Mouse (Mus musculus): ENCODE measurements around the gene Aida. TPM values are rescaled to one million over a fixed set of nuclear protein-coding genes. Genes with fewer than 3 reads are reported as not detected.
"Not testable (repeated sequence)": the region's sequence is repeated elsewhere in the genome, so short reads cannot be mapped to it uniquely, and the experiment has no call there.

Aida gene
- total RNA-seq, 2 experiments from 2014 or later, result 69.5 to 90.3 TPM

DNA sequence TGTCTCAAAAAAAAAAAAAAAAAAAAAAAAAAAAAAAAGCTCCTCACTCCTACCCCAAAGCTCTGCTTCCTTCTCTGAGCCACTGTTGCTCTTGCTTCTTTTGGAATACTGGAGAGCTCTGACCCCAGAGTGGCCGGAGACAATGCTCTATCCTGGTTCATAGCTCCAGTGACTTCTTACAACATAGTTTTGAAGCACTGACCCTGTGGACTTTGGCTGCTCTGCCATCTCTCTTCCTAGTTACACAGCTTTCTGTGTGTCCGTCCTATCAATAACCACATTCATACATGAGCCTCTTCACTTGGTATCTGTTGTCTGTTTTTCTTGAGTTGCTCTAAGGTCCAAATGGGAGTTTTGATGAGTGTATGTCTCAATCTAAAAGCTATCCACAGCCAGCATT is 15.7 kb downstream of the Aida start:
- intact Hi-C loops (cut with DNase I), result no loop called here
- no peak for DNase-seq

DNA sequence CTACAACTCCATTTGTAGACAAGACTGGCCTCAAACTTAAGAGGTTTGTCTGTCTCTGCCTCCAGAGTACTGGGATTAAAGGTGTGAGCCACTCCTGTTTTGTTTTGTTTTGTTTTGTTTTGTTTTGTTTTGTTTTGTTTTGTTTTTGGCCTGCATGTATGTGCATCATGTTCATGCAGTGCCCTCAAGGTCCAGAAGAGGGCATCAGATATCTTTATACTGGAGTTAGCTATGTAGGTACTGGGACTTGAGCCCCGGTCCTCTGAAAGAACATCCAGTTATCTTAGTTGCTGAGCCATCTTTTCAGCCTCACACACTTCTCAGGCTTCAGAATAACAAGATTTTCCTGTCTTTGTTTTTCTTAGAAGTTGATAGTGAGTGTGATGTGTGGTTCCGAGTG is 19.4 kb downstream of the Aida start:
- intact Hi-C loops (cut with DNase I), result no loop called here
- DNase-seq, result no peak

- no peak for DNase-seq
- intact Hi-C loops (cut with DNase I), result no loop called here
Observed at GRCm38 (mm10) chr1:183320708-183321107, 24.3 kb downstream of the Aida start.

DNA sequence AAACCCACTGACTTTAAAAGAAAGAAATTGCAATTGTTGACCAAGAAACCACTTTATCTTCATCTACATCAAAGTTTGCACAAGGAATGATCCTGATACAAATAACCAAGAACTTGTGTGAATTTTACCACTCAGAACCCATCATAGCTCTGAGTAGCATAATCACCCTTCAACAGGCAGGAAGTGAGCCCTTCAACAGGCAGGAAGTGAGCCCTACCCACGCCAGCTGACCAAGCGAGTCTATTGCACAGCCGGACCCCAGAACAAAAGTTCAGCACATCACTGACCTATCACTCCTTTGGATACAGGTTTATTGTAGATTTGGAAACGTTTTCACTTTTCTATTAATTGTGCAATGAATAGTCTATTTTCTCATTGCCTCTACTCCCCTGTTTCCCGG is 26.1 kb downstream of the Aida start:
- DNase-seq; intact Hi-C loops (cut with DNase I): not testable (repeated sequence)

DNA sequence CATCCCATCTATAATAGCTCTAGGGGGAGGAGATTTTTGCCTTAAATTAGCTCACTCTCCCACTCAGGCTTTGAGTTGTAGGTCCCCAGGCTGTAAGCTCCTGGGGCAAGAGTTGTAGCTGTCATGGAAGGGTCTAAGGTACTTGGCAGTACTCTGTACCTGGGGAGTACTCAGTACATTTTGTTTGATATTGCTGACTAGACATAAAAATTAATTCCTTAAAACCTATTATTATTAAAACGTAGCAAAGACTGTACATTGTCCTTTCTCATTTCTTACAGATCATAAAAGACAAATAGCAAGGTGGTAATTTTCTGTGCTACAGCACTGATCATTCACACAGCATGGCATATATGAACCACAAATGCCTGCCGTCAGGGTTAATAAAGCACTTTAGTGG is 27.5 kb downstream of the Aida start:
- intact Hi-C loops (cut with DNase I), result no loop called here

DNA sequence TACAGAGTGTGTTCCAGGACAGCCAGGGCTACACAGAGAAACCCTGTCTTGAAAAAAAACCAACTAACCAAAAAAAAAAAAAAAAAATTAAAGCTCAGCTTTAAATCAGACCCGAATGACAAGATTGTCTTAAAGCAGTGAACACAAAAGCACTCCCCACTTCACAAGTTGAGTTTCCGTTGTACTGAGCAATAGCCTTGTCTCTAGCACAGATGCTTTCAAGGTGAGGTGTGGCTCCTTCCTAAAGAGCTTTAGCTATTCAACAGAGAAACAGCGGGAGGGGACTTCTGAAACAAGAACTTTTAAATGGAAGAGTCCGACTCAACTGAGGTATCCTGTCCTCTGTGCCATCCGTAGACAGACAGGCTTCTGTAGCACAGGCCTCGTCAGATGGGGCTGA is 28.0 kb downstream of the Aida start:
- DNase-seq, result no peak
- intact Hi-C loops (cut with DNase I), result no loop called here

More for the DNA sequence above, 27.5 kb downstream of the Aida start:
- no peak for DNase-seq

DNA sequence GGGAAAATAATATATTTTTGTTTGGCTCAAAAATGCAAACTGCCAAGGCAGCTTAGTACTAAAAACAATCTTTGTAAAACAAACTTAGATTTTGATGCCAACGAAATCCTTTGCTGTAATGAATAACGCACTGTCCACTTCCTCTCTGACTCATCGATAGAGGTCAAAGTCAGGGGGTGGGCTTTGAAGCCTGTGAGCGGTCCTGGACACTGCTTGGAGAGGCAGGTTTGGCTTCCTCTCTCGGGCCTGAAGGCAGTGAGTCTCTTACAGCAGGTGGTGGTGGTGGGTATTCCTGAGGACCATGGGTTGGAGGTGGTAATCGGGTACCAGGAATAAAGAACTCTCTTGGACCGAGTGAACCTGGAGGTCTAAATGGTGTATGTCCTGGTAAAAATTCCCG is 30.8 kb downstream of the Aida start:
- intact Hi-C loops (cut with DNase I), result no loop called here
- DNase-seq, result no peak

- DNase-seq; intact Hi-C loops (cut with DNase I): not testable (repeated sequence)
Observed at GRCm38 (mm10) chr1:183342902-183343301, 46.5 kb downstream of the Aida start.

- intact Hi-C loops (cut with DNase I), result no loop called here
- DNase-seq, result peak; percentile 88
Observed at GRCm38 (mm10) chr1:183344886-183345816, 48.8 kb downstream of the Aida start.

- no peak for DNase-seq
- intact Hi-C loops (cut with DNase I), result no loop called here
Observed at GRCm38 (mm10) chr1:183345817-183346195, 49.4 kb downstream of the Aida start.

- peak; percentile 55 for DNase-seq
- intact Hi-C loops (cut with DNase I), result no loop called here
Observed at GRCm38 (mm10) chr1:183349840-183350239, 53.5 kb downstream of the Aida start.

- intact Hi-C loops (cut with DNase I), result no loop called here
- no peak for DNase-seq
Observed at GRCm38 (mm10) chr1:183358901-183359300, 62.5 kb downstream of the Aida start.

- no peak for DNase-seq
- intact Hi-C loops (cut with DNase I), result no loop called here
Observed at GRCm38 (mm10) chr1:183362301-183362700, 65.9 kb downstream of the Aida start.

DNA sequence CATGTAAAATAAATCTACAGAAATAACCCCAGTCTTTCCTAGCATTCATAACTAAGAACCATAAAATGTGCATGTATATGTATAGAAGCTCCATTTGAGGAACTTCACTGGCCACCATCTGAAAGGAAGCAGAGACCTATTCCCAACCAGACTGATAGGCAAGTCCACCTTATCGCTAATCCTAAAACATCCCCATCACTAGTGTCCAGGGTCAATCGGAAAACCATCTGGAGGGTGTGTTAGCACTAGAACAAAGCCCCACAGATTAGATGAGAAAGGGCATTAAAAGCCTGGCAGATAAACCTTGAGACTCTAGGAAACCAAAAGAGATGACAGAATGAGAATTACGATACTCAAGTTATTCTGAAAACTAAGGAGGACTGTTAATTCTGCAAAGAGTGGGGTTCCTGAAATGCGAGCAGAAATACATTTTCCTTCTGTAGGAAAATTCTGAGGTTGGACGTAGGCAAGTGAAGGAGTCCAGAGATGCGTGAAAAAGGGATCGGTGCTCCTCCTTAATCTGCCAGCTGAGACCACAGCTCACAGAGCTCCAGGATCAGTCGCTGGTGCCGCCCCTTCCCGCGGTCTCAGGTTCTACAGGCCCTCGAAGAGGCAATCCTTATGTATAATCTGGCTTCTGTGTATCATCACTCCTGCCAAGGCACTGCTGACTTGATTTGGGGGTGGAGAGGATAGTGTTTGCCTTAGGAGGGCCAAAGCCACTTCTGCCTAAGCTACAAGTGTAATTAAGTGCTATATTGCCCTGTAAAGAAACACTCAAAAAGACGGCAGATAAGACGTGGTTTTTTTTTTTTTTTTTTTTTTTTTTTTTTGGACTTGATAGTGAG is 66.6 kb downstream of the Aida start:
- no peak for DNase-seq
- intact Hi-C loops (cut with DNase I), result no loop called here

DNA sequence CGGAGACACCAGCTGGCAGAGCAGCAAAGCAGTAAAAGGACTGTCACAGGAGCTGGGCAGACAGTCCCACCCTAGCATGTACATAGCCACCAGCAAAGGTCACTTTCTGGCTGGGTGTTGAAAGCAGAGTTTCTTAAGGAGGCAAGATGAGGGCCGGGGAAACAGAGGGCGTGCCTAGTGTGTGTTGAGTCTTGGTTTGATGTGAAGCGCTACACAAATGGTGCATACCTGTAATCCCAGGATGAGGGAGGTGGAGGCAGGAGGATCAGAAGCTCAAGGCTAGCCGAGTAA is 67.1 kb downstream of the Aida start:
- intact Hi-C loops (cut with DNase I), result no loop called here
- DNase-seq, result no peak

- no peak for DNase-seq
- intact Hi-C loops (cut with DNase I), result no loop called here
Observed at GRCm38 (mm10) chr1:183366361-183366760, 70.0 kb downstream of the Aida start.

- intact Hi-C loops (cut with DNase I), result no loop called here
- no peak for DNase-seq
Observed at GRCm38 (mm10) chr1:183368601-183369400, 72.4 kb downstream of the Aida start.

DNA sequence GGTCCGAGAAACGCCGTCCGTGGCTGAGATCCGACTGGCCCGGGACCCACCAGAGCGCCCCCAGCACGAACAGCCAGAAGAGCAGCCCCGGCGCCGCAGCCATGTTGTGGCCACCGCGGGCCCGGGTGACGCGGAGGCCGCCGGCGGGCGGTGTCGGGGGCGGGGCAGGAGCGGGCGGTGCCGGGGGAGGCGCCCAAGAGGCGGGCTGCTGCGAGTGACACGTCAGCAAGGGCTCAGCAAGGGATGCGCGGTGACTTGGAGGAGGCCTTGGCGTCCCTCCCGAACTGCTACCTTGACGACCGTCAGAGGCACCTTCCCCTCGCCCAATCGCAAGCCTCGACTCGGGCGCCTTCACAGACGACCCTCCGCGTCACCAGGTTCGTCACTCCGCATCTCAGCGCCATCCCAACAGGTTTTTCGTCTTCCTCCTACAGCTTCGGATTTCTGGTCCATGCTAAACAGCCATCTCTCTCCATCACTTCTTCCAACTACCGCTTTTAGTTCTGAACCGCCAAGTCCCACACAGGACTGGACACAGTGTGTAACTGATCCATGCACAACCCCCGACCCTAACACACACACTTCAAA is 73.1 kb downstream of the Aida start, which contains the start of gene Mia3:
Mia3 (minus strand) TSS at position 127 of the 588 bp plus-strand sequence.
- intact Hi-C loops (cut with DNase I), result no loop called here
- DNase-seq, result peak; percentile 98

- no peak for DNase-seq
- intact Hi-C loops (cut with DNase I), result no loop called here
Observed at GRCm38 (mm10) chr1:183374728-183375127, 78.3 kb downstream of the Aida start.

Measured in left cerebral cortex, postnatal 4 days (tissue).